Mouse (Mus musculus): ENCODE data around the gene Gapvd1. TPM values are rescaled to one million over a fixed set of nuclear protein-coding genes. Genes with fewer than 3 reads are reported as not detected.

Gene Gapvd1
- polyA plus RNA-seq, 1 experiment from 2014 or later = 119 TPM

DNA sequence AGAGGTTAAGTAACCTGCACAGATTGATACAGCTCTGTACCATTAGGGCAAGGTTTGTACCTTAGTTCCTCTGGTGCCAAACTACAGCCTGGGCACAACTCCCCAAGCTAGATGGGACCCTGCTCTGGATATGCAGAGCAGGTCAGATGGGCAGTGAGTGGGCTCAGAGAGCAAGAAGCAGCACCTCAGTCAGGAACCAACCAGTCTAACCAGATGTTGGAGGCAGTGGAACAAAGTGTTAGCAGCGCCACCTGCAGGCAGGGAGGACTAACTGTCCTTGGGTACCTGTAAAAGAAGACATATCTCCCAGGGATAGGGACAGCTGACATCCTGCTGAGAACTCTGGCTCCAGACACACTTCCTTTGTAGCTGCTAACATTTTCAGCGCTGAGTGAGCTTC, 112.7 kb downstream of the Gapvd1 start:
- Histone ChIP-seq H3K4me1 (replicated peaks) (peaks cover 34% of the 10 kb centered on the region), H3K9ac (no peak overlapping the region), H3K4me2 (no peak overlapping the region), H3K9me3 (no peaks in the 10 kb centered on the region), H3K4me3 (no peak overlapping the region), H3K36me3 (no peaks in the 10 kb centered on the region), H3K27ac (replicated peaks) (no peak overlapping the region), H3K27me3 (peaks cover 9% of the 10 kb centered on the region)
- WGBS = 39% methylated on average over 2 of the region's 2 CpGs
- no peak for ATAC-seq (ENCODE audit: low read depth)

DNA sequence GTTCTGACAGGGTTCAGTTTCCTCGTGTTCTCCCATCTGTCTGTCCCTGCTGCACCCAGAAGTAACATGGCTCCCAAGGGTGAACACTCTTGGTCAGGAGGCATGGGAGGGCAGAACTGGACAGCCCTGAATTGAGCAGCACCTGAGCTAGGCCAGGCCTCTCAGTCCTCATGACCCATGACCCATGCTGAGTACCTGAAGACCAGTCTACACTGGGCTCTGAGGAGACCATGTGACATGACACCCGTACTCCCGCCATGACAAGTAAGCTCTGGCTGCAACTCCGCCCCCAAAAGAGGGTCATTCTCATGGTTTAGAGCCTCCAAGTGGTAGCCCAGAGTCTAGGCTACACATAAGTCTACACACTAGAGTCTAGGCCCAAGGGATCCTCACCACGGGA, 115.3 kb downstream of the Gapvd1 start:
- no peak overlapping the region for H3K9ac ChIP-seq
- no peak overlapping the region for H3K4me3 ChIP-seq
- 73% methylated on average over 5 of the region's 5 CpGs for WGBS
- peaks cover 28% of the 10 kb centered on the region for H3K4me1 ChIP-seq (replicated peaks)
- H3K36me3 ChIP-seq = no peaks in the 10 kb centered on the region
- no peak overlapping the region for H3K4me2 ChIP-seq
- H3K27me3 ChIP-seq = peaks cover 5% of the 10 kb centered on the region; the same call in 1 of the 2 replicates
- no peak for ATAC-seq (ENCODE audit: low read depth)
- H3K9me3 ChIP-seq = no peaks in the 10 kb centered on the region
- no peak overlapping the region for H3K27ac ChIP-seq (replicated peaks)

DNA sequence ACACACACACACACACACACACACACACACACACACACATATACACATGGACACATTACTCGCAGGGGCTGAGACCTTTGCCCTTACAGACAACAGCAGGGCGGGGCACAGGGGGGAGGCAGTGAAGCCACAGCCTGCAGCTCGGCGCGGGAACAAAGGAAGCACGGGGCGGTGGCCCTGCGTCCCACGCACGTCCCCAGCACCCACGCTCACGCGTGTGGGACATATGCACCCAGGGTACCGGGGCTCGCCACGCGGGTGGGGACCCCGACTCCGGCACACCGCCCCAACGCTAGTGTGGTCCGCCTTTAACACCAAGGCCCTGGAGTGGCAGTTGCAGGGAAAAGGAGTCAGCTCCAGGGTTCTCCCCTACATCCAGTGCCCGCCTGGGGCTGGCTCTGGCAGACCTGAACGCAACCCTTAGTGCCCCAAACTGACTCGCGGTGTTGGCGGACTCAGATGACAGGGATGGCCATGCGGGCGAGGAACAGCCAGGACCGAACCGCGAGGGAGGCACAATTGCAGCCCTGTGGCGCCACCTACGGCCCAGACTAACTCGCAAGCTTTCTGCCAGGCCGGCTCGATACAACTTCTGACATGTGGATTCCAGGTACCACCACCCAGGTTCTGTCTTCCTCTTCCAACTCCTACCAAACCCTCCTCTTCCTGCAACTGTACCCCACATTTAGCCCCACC, 115.9 kb downstream of the Gapvd1 start:
- H3K4me3 ChIP-seq = peak overlapping the region; percentile 40
- H3K27ac ChIP-seq (replicated peaks) = peak overlapping the region; percentile 54; the same call in 1 of the 2 replicates
- 11% methylated on average over 37 of the region's 37 CpGs for WGBS
- peaks cover 5% of the 10 kb centered on the region; the same call in 1 of the 2 replicates for H3K27me3 ChIP-seq
- no peaks in the 10 kb centered on the region for H3K9me3 ChIP-seq
- peak overlapping the region; percentile 74 for H3K9ac ChIP-seq
- H3K36me3 ChIP-seq = no peaks in the 10 kb centered on the region
- H3K4me2 ChIP-seq = peak overlapping the region; percentile 87
- H3K4me1 ChIP-seq (replicated peaks) = peaks cover 28% of the 10 kb centered on the region
- peak; percentile 70 for ATAC-seq (ENCODE audit: low read depth)

DNA sequence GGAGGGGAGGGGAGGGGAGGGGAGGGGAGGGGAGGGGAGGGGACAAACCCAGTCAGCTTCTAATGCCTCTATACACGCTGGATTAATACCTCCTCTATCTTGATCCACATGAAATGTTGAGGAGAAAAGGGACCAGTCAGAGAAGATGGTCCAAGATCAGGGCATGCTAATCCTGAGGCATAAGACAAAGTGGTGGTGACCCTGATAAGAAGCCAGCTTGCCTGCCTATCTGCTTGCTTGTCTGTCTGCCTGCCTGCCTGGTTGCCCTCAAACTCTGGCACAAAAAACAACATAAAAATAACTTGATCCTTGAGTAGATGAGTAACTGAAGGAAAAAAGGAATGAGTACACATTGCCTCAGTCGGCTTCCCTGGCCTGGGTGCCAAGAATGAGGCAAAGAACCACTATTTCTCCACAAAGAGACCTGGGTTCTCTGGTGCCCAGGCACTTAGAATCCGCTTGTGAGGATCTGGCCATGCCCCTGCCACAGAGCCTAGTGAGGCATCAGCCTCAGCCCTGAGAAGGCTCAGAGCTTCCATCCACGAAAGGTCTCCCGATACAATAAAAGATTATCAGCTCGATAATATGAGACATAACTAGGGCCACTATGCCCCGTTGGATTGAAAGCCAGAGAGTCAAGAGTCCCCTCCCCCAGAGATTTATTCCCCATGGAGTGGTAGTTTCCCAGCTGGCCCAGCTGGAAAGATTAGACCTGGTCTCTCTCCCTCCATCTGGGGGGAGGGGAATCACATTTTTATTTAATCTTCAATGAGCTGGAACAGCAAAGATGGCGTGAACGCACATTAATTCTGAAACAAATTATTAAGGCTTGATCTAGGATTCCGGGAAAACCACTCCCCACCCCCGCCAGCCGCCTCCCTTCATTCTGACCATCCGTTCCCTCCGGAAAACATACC, 119.5 kb downstream of the Gapvd1 start:
- Histone ChIP-seq H3K36me3 (no peaks in the 10 kb centered on the region), H3K27ac (replicated peaks) (0 out of 2 replicates have a peak overlapping the region, but pooled peaks have one; percentile 4), H3K9me3 (no peaks in the 10 kb centered on the region), H3K4me1 (replicated peaks) (peaks cover 21% of the 10 kb centered on the region), H3K4me3 (no peak overlapping the region), H3K4me2 (no peak overlapping the region), H3K9ac (no peak overlapping the region), H3K27me3 (peaks cover 5% of the 10 kb centered on the region; the same call in 1 of the 2 replicates)
- no peak for ATAC-seq (ENCODE audit: low read depth)
- 61% methylated on average over 14 of the region's 14 CpGs for WGBS

DNA sequence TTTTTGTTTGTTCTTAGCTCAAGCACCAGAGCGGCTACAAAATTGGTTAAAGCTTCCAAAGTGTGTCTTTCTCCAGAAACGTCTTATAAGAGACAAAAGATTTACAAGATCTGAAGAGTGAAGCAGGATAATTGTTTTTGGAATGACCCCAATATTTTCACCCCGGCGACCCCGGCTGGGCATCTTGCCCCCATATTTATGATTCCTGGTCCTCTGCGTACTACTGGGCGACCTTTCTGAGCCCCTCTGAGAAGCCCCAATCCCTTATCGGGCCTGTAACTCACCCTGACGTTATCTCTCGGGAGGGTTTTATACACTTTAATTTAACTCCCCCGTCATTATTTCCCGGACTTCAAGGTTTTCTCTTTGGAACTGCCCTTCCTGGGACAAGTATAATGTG, 123.0 kb downstream of the Gapvd1 start:
- no peaks in the 10 kb centered on the region for H3K9me3 ChIP-seq
- H3K27ac ChIP-seq (replicated peaks) = no peak overlapping the region
- no peaks in the 10 kb centered on the region for H3K36me3 ChIP-seq
- 72% methylated on average over 12 of the region's 12 CpGs for WGBS
- no peak for ATAC-seq (ENCODE audit: low read depth)
- peaks cover 17% of the 10 kb centered on the region for H3K4me1 ChIP-seq (replicated peaks)
- no peak overlapping the region for H3K4me3 ChIP-seq
- no peak overlapping the region for H3K4me2 ChIP-seq
- no peak overlapping the region for H3K9ac ChIP-seq
- no peaks in the 10 kb centered on the region for H3K27me3 ChIP-seq

DNA sequence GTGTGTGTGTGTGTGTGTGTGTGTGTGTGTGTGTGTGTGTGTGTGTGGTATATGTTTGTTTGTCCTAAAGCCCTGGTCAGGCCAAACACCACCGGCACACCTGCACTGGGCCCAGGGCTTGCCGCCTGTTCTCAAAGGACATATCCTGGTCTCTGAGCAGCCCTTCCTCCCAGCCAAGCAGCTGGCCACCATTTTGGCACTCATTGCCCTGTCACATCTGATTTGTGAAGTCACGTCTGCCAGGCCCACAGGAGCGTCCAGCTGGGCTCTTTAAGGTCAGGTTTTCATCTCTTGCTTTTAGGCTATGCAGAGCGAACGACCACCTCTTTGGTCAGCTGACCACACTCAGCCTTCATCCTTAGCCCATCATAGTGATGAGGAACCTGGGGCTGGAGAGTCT, 124.6 kb downstream of the Gapvd1 start:
- no peaks in the 10 kb centered on the region for H3K27me3 ChIP-seq
- no peak overlapping the region for H3K9ac ChIP-seq
- ATAC-seq (ENCODE audit: low read depth) = no peak
- no peak overlapping the region for H3K4me3 ChIP-seq
- H3K27ac ChIP-seq (replicated peaks) = no peak overlapping the region
- H3K36me3 ChIP-seq = 0 out of 2 replicates have a peak, but pooled peaks cover 4% of the 10 kb centered on the region
- no peak overlapping the region for H3K4me2 ChIP-seq
- no peaks in the 10 kb centered on the region for H3K9me3 ChIP-seq
- WGBS = 79% methylated on average over 6 of the region's 6 CpGs
- peaks cover 10% of the 10 kb centered on the region for H3K4me1 ChIP-seq (replicated peaks)

DNA sequence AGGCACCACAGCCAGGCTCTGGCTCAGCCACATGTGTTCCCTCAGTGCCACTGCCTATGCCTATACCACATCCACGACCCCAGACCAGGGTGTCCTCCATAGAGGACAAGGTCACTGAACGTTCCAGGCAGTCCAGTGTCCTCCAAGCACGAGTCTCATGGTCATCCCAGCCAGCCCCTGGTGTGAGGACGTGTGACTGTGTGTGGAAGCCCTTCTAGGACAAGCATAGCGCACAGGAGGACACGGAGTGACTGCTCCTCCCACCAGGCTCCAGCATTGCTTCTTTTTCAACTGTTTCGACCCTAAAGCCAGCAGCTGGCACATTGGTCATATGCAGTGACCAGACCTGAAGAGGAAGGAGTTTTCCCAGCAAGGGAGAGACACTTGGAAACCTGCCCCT, 125.3 kb downstream of the Gapvd1 start:
- no peaks in the 10 kb centered on the region for H3K9me3 ChIP-seq
- no peaks in the 10 kb centered on the region for H3K27me3 ChIP-seq
- H3K9ac ChIP-seq = no peak overlapping the region
- no peak overlapping the region for H3K4me2 ChIP-seq
- H3K4me3 ChIP-seq = no peak overlapping the region
- WGBS = 73% methylated on average over 7 of the region's 7 CpGs
- peaks cover 10% of the 10 kb centered on the region for H3K36me3 ChIP-seq
- H3K4me1 ChIP-seq (replicated peaks) = peaks cover 7% of the 10 kb centered on the region; the same call in 1 of the 2 replicates
- H3K27ac ChIP-seq (replicated peaks) = no peak overlapping the region
- no peak for ATAC-seq (ENCODE audit: low read depth)

DNA sequence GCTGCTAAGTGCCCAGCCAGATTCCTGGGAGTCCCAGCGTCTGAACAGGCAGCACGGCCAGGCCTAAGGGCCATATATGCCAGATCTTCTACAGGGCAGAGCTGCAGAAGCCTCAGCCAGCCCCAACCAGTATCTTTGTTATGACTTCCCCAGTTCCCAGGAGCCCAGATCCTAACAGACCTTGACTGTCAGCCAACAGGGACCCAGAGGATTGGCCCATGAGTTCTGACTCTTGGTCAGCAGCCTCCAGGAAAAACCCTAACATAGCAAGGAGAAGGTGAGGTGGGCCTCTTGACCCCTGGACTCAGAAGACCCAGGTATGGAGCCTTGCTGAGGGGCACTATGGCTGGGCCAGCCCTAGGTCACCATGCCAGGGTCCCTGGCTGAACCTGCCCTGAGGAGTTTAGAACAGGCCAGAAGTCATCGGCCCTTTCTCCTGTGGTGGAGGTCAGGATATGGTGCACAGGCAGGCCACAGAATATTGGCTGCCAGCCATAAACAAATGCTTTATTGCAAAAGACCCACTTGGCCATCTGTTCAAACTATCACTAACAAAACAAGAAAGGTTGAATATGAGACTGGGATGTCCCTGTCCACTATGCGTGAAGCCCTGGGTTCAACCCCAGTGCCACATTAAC, 126.0 kb downstream of the Gapvd1 start:
- Histone ChIP-seq H3K36me3 (peaks cover 10% of the 10 kb centered on the region), H3K9ac (no peak overlapping the region), H3K4me3 (no peak overlapping the region), H3K4me2 (no peak overlapping the region), H3K4me1 (replicated peaks) (peaks cover 7% of the 10 kb centered on the region; the same call in 1 of the 2 replicates), H3K27me3 (no peaks in the 10 kb centered on the region), H3K9me3 (no peaks in the 10 kb centered on the region), H3K27ac (replicated peaks) (no peak overlapping the region)
- WGBS = 86% methylated on average over 4 of the region's 4 CpGs
- ATAC-seq (ENCODE audit: low read depth) = no peak

DNA sequence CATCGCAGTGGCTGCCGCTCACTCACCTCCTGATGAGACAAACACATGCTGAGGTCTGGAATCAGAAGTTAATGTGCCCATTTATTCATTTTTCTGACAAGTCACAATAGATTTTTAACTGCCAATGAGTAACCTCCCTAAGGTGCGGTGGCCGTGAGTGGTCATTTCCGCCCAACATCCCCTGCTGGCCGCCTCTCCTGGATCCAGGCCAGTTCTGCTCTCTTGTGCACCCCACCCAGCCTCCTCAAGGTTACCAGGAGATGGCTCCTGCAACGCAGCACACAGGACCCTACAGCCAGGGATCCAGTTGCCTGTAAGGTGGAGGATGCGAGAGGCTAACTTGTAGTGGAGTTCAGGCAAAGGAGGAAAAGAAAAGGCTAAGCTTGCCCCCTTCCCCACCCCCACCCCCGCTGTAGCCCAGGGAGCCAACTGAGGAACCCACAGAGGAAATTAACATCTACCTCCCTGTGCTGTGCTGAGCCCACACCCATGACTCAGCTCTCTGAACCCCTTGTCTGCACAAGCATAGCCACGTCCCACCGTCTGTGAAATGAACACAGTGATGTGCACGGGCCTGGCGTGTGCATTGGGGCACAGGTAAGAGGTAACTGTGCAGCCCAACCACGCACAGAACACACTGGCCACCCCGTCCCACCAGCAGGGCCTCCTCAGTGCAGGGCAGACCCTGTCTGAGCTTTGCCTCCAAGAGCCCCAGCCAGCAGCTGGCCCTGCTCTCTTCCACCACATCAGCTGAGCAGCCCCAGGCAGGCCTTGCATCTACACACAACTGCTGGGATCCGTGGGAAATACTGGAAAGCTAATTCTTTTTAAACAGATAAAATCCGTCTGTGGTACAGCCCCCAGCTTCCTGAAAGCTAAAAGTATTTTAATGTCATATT, 127.5 kb downstream of the Gapvd1 start:
- Histone ChIP-seq H3K27ac (replicated peaks) (no peak overlapping the region), H3K9me3 (no peaks in the 10 kb centered on the region), H3K4me1 (replicated peaks) (peaks cover 17% of the 10 kb centered on the region), H3K27me3 (no peaks in the 10 kb centered on the region), H3K9ac (no peak overlapping the region), H3K4me3 (no peak overlapping the region), H3K4me2 (no peak overlapping the region), H3K36me3 (peaks cover 10% of the 10 kb centered on the region)
- 73% methylated on average over 17 of the region's 17 CpGs for WGBS
- ATAC-seq (ENCODE audit: low read depth) = no peak

Data from neural tube, embryonic 13.5 days (tissue).